In the genomic region with DNA sequence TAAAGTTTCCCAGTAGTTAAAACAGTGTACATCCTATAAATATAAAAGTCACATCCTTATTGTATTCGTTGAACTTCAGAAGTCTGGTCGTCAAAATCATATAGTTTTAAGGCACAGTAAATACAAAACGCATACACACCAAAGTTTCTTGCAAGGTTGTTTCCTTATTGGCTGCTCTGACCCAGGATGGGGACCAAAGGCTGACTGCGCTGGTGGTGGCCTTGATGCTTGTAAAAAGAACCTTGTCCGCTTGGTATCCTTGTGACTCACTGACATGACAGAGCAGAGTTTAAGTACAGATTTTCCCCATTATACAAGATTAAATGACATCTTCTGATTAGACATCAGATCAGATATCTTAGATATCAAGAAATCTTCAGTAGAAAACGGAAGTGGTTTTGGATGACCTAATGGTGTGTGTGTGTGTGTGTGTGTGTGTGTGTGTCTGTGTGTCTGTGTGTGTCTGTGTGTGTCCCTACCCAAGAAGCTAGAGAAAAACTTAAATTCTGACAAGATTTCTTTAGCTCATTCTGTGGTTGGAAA, we compare ENCODE assay signal across 16 mouse cellular contexts.
DNase-seq lines count a peak whose midpoint lies in the region; ATAC-seq and TF ChIP-seq lines count a peak whose summit lies in the region.
"Had no signal": no experiment of that assay in that cellular context is flagged by ENCODE, and none has a peak within 500 bp of the region (broad histone marks: within the 10 kb centered on the region; RNA-seq: fewer than 3 reads in every experiment).

No protein-coding gene starts in this region.

- 66% methylated on average over 6 of the region's 6 CpGs for WGBS in intestine, postnatal 0 days
- 81% methylated on average over 6 of the region's 6 CpGs for WGBS in intestine, embryonic 15.5 days
- 94% methylated on average over 6 of the region's 6 CpGs for WGBS in forebrain, embryonic 12.5 days

- H3K27ac ChIP-seq in intestine, postnatal 0 days (ENCODE audit: low read depth, low read length) = no peak overlapping the region
- no peak overlapping the region for H3K27ac ChIP-seq in intestine, embryonic 15.5 days
- no peak overlapping the region for H3K27ac ChIP-seq in forebrain, embryonic 12.5 days
- H3K27ac ChIP-seq: kidney, postnatal 0 days; layer of hippocampus, adult 2 months; midbrain, embryonic 10.5 days; neural tube, embryonic 15.5 days had no signal

- H3K9me3 ChIP-seq in intestine, postnatal 0 days (ENCODE audit: control insufficient read depth) = no peaks in the 10 kb centered on the region
- no peaks in the 10 kb centered on the region for H3K9me3 ChIP-seq in intestine, embryonic 15.5 days
- H3K9me3 ChIP-seq in forebrain, embryonic 12.5 days = no peaks in the 10 kb centered on the region
- H3K9me3 ChIP-seq: midbrain, embryonic 10.5 days; neural tube, embryonic 15.5 days had no signal

- no peaks in the 10 kb centered on the region for H3K36me3 ChIP-seq in intestine, postnatal 0 days (ENCODE audit: control insufficient read depth, insufficient read depth)
- no peaks in the 10 kb centered on the region for H3K36me3 ChIP-seq in intestine, embryonic 15.5 days
- H3K36me3 ChIP-seq in forebrain, embryonic 12.5 days (replicated peaks) = no peaks in the 10 kb centered on the region
- H3K36me3 ChIP-seq: midbrain, embryonic 10.5 days; neural tube, embryonic 15.5 days had no signal

- no peak overlapping the region for H3K9ac ChIP-seq in intestine, postnatal 0 days (ENCODE audit: low read depth, low read length)
- no peak overlapping the region for H3K9ac ChIP-seq in intestine, embryonic 15.5 days
- H3K9ac ChIP-seq in forebrain, embryonic 12.5 days = no peak overlapping the region
- H3K9ac ChIP-seq: neural tube, embryonic 15.5 days had no signal

- no peak overlapping the region for H3K4me3 ChIP-seq in intestine, postnatal 0 days (ENCODE audit: low read depth, low read length)
- H3K4me3 ChIP-seq in intestine, embryonic 15.5 days (replicated peaks) = no peak overlapping the region
- H3K4me3 ChIP-seq in forebrain, embryonic 12.5 days (replicated peaks) = no peak overlapping the region
- H3K4me3 ChIP-seq: layer of hippocampus, adult 2 months; midbrain, embryonic 10.5 days; neural tube, embryonic 15.5 days had no signal

- no peak overlapping the region for H3K4me2 ChIP-seq in intestine, postnatal 0 days (replicated peaks; ENCODE audit: low read depth)
- H3K4me2 ChIP-seq in intestine, embryonic 15.5 days (replicated peaks) = no peak overlapping the region
- H3K4me2 ChIP-seq in forebrain, embryonic 12.5 days = no peak overlapping the region
- H3K4me2 ChIP-seq: neural tube, embryonic 15.5 days had no signal

- peak; percentile 64 for DNase-seq in adrenal gland, postnatal 10 days
- no peak for DNase-seq in urinary bladder, postnatal 10 days (ENCODE audit: low spot score)
- no peak for DNase-seq in thymus, adult 18-20 months
- DNase-seq: cerebellum, adult 11-12 months; cerebellum, postnatal 14 days; layer of hippocampus, postnatal 36 days had no signal

- ATAC-seq in intestine, postnatal 0 days = peak; percentile 74
- ATAC-seq in intestine, embryonic 15.5 days = no peak
- ATAC-seq in granulocyte monocyte progenitor cell, adult 5-6 weeks (replicated peaks; ENCODE audit: poor library complexity, severe bottlenecking) = peak; percentile 17; the same call in 1 of the 2 replicates
- ATAC-seq in forebrain, embryonic 12.5 days (ENCODE audit: low FRiP score) = no peak
- ATAC-seq: hindbrain, embryonic 16.5 days; midbrain, embryonic 16.5 days had no signal

- 0 out of 2 replicates have a peak, but pooled peaks cover 3% of the 10 kb centered on the region for H3K4me1 ChIP-seq in intestine, postnatal 0 days (replicated peaks; ENCODE audit: control insufficient read depth, insufficient read depth, low read length)
- H3K4me1 ChIP-seq in intestine, embryonic 15.5 days (replicated peaks) = no peaks in the 10 kb centered on the region
- no peaks in the 10 kb centered on the region for H3K4me1 ChIP-seq in forebrain, embryonic 12.5 days
- H3K4me1 ChIP-seq: midbrain, embryonic 10.5 days; neural tube, embryonic 15.5 days had no signal

- no peak for TF ChIP-seq CTCF in intestine, postnatal 0 days (IDR thresholded peaks at IDR 0.05; ENCODE audit: low read depth)

- H3K27me3 ChIP-seq in intestine, postnatal 0 days (replicated peaks; ENCODE audit: control insufficient read depth, insufficient read depth, low read length) = no peaks in the 10 kb centered on the region
- no peaks in the 10 kb centered on the region for H3K27me3 ChIP-seq in intestine, embryonic 15.5 days (replicated peaks)
- no peaks in the 10 kb centered on the region for H3K27me3 ChIP-seq in forebrain, embryonic 12.5 days
- H3K27me3 ChIP-seq: neural tube, embryonic 15.5 days had no signal

Comparison
In these comparisons a context has a peak if more than half of its experiments do, and no peak if none do; other contexts are left out.
1. ATAC-seq: peak in intestine, postnatal 0 days (single experiment) and granulocyte monocyte progenitor cell, adult 5-6 weeks (single experiment); none in intestine, embryonic 15.5 days (single experiment) and forebrain, embryonic 12.5 days (single experiment).